Mouse (Mus musculus): Measurements from ENCODE around the gene Fgf13. TPM values are rescaled to one million over a fixed set of nuclear protein-coding genes. Genes with fewer than 3 reads are reported as not detected.

Gene Fgf13
- polyA plus RNA-seq, 1 experiment from 2014 or later = 33.0 TPM

GRCm38 (mm10) chrX:59172200-59172599 lies 395.7 kb downstream of the Fgf13 start:
- WGBS = 0% methylated on average over 1 of the region's 1 CpGs
- Histone ChIP-seq H3K4me3 (ENCODE audit: low read depth, low read length) (no peak overlapping the region), H3K27me3 (replicated peaks; ENCODE audit: control insufficient read depth, insufficient read depth, low read length) (no peaks in the 10 kb centered on the region), H3K9ac (ENCODE audit: low read depth, low read length) (no peak overlapping the region), H3K27ac (replicated peaks; ENCODE audit: low read depth, low read length) (no peak overlapping the region), H3K4me1 (ENCODE audit: control insufficient read depth, insufficient read depth, low read length) (no peaks in the 10 kb centered on the region), H3K36me3 (ENCODE audit: control insufficient read depth, insufficient read depth, low read length) (no peaks in the 10 kb centered on the region), H3K9me3 (ENCODE audit: control insufficient read depth, low read length) (no peaks in the 10 kb centered on the region), H3K4me2 (ENCODE audit: low read depth, low read length) (no peak overlapping the region)
- DNase-seq (ENCODE audit: low spot score) (peak; percentile 2), ATAC-seq (ENCODE audit: low read depth) (no peak)

GRCm38 (mm10) chrX:59166763-59167162 lies 401.1 kb downstream of the Fgf13 start:
- Histone ChIP-seq H3K36me3 (ENCODE audit: control insufficient read depth, insufficient read depth, low read length) (no peaks in the 10 kb centered on the region), H3K9me3 (ENCODE audit: control insufficient read depth, low read length) (no peaks in the 10 kb centered on the region), H3K4me3 (ENCODE audit: low read depth, low read length) (no peak overlapping the region), H3K27me3 (replicated peaks; ENCODE audit: control insufficient read depth, insufficient read depth, low read length) (no peaks in the 10 kb centered on the region), H3K4me2 (ENCODE audit: low read depth, low read length) (no peak overlapping the region), H3K9ac (ENCODE audit: low read depth, low read length) (no peak overlapping the region), H3K27ac (replicated peaks; ENCODE audit: low read depth, low read length) (no peak overlapping the region), H3K4me1 (ENCODE audit: control insufficient read depth, insufficient read depth, low read length) (no peaks in the 10 kb centered on the region)
- no peak for ATAC-seq (ENCODE audit: low read depth)
- WGBS = 79% methylated on average over 2 of the region's 2 CpGs
- no peak for DNase-seq (ENCODE audit: low spot score)

GRCm38 (mm10) chrX:59141947-59142346 lies 425.9 kb downstream of the Fgf13 start:
- 50% methylated on average over 2 of the region's 2 CpGs for WGBS
- Histone ChIP-seq H3K4me2 (ENCODE audit: low read depth, low read length) (no peak overlapping the region), H3K9ac (ENCODE audit: low read depth, low read length) (no peak overlapping the region), H3K4me3 (ENCODE audit: low read depth, low read length) (no peak overlapping the region), H3K27ac (replicated peaks; ENCODE audit: low read depth, low read length) (no peak overlapping the region), H3K27me3 (replicated peaks; ENCODE audit: control insufficient read depth, insufficient read depth, low read length) (no peaks in the 10 kb centered on the region), H3K4me1 (ENCODE audit: control insufficient read depth, insufficient read depth, low read length) (no peaks in the 10 kb centered on the region), H3K36me3 (ENCODE audit: control insufficient read depth, insufficient read depth, low read length) (no peaks in the 10 kb centered on the region), H3K9me3 (ENCODE audit: control insufficient read depth, low read length) (no peaks in the 10 kb centered on the region)
- ATAC-seq (ENCODE audit: low read depth) (no peak), DNase-seq (ENCODE audit: low spot score) (no peak)

- peak overlapping the region; percentile 53 for H3K4me3 ChIP-seq (ENCODE audit: low read depth, low read length)
- H3K4me2 ChIP-seq (ENCODE audit: low read depth, low read length) = peak overlapping the region; percentile 64
- H3K9ac ChIP-seq (ENCODE audit: low read depth, low read length) = 0 out of 2 replicates have a peak overlapping the region, but pooled peaks have one; percentile 60
- no peak overlapping the region for H3K27ac ChIP-seq (replicated peaks; ENCODE audit: low read depth, low read length)
- no peaks in the 10 kb centered on the region for H3K9me3 ChIP-seq (ENCODE audit: control insufficient read depth, low read length)
- H3K4me1 ChIP-seq (ENCODE audit: control insufficient read depth, insufficient read depth, low read length) = no peaks in the 10 kb centered on the region
- ATAC-seq (ENCODE audit: low read depth) (peak; percentile 90), DNase-seq (ENCODE audit: low spot score) (peak; percentile 75)
- H3K36me3 ChIP-seq (ENCODE audit: control insufficient read depth, insufficient read depth, low read length) = no peaks in the 10 kb centered on the region
- 0 out of 2 replicates have a peak, but pooled peaks cover 7% of the 10 kb centered on the region for H3K27me3 ChIP-seq (replicated peaks; ENCODE audit: control insufficient read depth, insufficient read depth, low read length)
- WGBS = 15% methylated on average over 4 of the region's 8 CpGs
These were observed 432.9 kb downstream of the Fgf13 start for GRCm38 (mm10) chrX:59134928-59135361.

GRCm38 (mm10) chrX:59134166-59134861 lies 433.6 kb downstream of the Fgf13 start:
- H3K4me2 ChIP-seq (ENCODE audit: low read depth, low read length) = peak overlapping the region; percentile 64
- H3K4me1 ChIP-seq (ENCODE audit: control insufficient read depth, insufficient read depth, low read length) = no peaks in the 10 kb centered on the region
- peak overlapping the region; percentile 53 for H3K4me3 ChIP-seq (ENCODE audit: low read depth, low read length)
- H3K9me3 ChIP-seq (ENCODE audit: control insufficient read depth, low read length) = no peaks in the 10 kb centered on the region
- ATAC-seq (ENCODE audit: low read depth) = peak; percentile 80
- peak overlapping the region; percentile 60 for H3K9ac ChIP-seq (ENCODE audit: low read depth, low read length)
- DNase-seq (ENCODE audit: low spot score) = peak; percentile 19
- H3K27me3 ChIP-seq (replicated peaks; ENCODE audit: control insufficient read depth, insufficient read depth, low read length) = 0 out of 2 replicates have a peak, but pooled peaks cover 7% of the 10 kb centered on the region
- no peak overlapping the region for H3K27ac ChIP-seq (replicated peaks; ENCODE audit: low read depth, low read length)
- H3K36me3 ChIP-seq (ENCODE audit: control insufficient read depth, insufficient read depth, low read length) = no peaks in the 10 kb centered on the region
- 43% methylated on average over 12 of the region's 75 CpGs for WGBS

DNA sequence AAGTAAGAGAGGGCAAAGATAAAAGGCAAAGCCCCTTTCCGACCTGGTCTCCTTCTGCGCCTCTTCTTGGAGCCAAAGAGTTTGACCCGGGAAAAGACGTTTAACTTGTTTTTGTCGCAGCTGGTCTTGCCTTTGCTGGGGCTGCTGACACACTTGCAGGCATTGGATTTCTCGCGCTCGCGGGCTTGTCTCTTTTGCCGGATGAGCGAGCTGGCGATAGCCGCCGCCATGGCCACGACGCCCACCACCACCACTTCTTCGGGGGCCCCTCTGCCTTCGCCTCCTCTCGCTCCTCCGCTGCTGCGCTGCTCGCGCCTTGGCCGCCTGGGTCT lies 434.1 kb downstream of the Fgf13 start:
- DNase-seq (ENCODE audit: low spot score) = peak; percentile 24
- 30% methylated on average over 23 of the region's 24 CpGs for WGBS
- Histone ChIP-seq H3K4me3 (ENCODE audit: low read depth, low read length) (peak overlapping the region; percentile 53), H3K4me2 (ENCODE audit: low read depth, low read length) (peak overlapping the region; percentile 64), H3K9ac (ENCODE audit: low read depth, low read length) (peak overlapping the region; percentile 60), H3K9me3 (ENCODE audit: control insufficient read depth, low read length) (no peaks in the 10 kb centered on the region), H3K27me3 (replicated peaks; ENCODE audit: control insufficient read depth, insufficient read depth, low read length) (0 out of 2 replicates have a peak, but pooled peaks cover 7% of the 10 kb centered on the region), H3K36me3 (ENCODE audit: control insufficient read depth, insufficient read depth, low read length) (no peaks in the 10 kb centered on the region), H3K27ac (replicated peaks; ENCODE audit: low read depth, low read length) (no peak overlapping the region), H3K4me1 (ENCODE audit: control insufficient read depth, insufficient read depth, low read length) (no peaks in the 10 kb centered on the region)
- no peak for ATAC-seq (ENCODE audit: low read depth)

- Histone ChIP-seq H3K9me3 (ENCODE audit: control insufficient read depth, low read length) (no peaks in the 10 kb centered on the region), H3K4me1 (ENCODE audit: control insufficient read depth, insufficient read depth, low read length) (no peaks in the 10 kb centered on the region), H3K27ac (replicated peaks; ENCODE audit: low read depth, low read length) (no peak overlapping the region), H3K27me3 (replicated peaks; ENCODE audit: control insufficient read depth, insufficient read depth, low read length) (0 out of 2 replicates have a peak, but pooled peaks cover 7% of the 10 kb centered on the region), H3K4me2 (ENCODE audit: low read depth, low read length) (peak overlapping the region; percentile 64), H3K4me3 (ENCODE audit: low read depth, low read length) (peak overlapping the region; percentile 53), H3K9ac (ENCODE audit: low read depth, low read length) (peak overlapping the region; percentile 60; the same call in 1 of the 2 replicates), H3K36me3 (ENCODE audit: control insufficient read depth, insufficient read depth, low read length) (no peaks in the 10 kb centered on the region)
- 0 out of 2 replicates have a peak, but pooled peaks have one; percentile 17 for ATAC-seq (ENCODE audit: low read depth)
- peak; percentile 3 for DNase-seq (ENCODE audit: low spot score)
- WGBS = 15% methylated on average over 10 of the region's 10 CpGs
These were observed 434.5 kb downstream of the Fgf13 start for GRCm38 (mm10) chrX:59133416-59133815.

DNA sequence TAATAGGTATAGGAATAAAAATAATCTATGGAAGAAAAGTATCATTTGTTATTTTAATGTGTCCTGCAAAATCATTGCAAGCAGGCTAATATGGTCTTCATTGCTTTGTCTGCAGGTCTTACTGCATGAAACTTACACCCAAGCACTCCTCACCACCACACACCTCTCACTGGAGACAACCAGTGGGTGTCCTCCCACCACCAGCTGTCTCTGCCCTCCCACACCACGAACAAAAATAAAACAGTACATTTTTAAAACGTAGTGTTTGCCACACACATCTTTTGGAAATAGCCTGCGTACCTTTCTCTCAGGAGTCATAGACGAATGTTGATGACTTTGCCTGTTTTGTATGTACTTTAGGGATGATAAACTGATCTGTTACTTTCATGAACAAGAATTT lies 441.2 kb downstream of the Fgf13 start:
- no peaks in the 10 kb centered on the region for H3K4me1 ChIP-seq (ENCODE audit: control insufficient read depth, insufficient read depth, low read length)
- no peaks in the 10 kb centered on the region for H3K36me3 ChIP-seq (ENCODE audit: control insufficient read depth, insufficient read depth, low read length)
- WGBS = 67% methylated on average over 4 of the region's 4 CpGs
- DNase-seq (ENCODE audit: low spot score) = no peak
- no peaks in the 10 kb centered on the region for H3K9me3 ChIP-seq (ENCODE audit: control insufficient read depth, low read length)
- H3K27me3 ChIP-seq (replicated peaks; ENCODE audit: control insufficient read depth, insufficient read depth, low read length) = no peaks in the 10 kb centered on the region
- no peak overlapping the region for H3K9ac ChIP-seq (ENCODE audit: low read depth, low read length)
- no peak overlapping the region for H3K4me2 ChIP-seq (ENCODE audit: low read depth, low read length)
- no peak overlapping the region for H3K4me3 ChIP-seq (ENCODE audit: low read depth, low read length)
- no peak for ATAC-seq (ENCODE audit: low read depth)
- no peak overlapping the region for H3K27ac ChIP-seq (replicated peaks; ENCODE audit: low read depth, low read length)

GRCm38 (mm10) chrX:59113187-59113586 lies 454.7 kb downstream of the Fgf13 start:
- no peaks in the 10 kb centered on the region for H3K36me3 ChIP-seq (ENCODE audit: control insufficient read depth, insufficient read depth, low read length)
- no peak overlapping the region for H3K9ac ChIP-seq (ENCODE audit: low read depth, low read length)
- no peak overlapping the region for H3K27ac ChIP-seq (replicated peaks; ENCODE audit: low read depth, low read length)
- ATAC-seq (ENCODE audit: low read depth) (no peak), DNase-seq (ENCODE audit: low spot score) (peak; percentile 0)
- H3K4me2 ChIP-seq (ENCODE audit: low read depth, low read length) = no peak overlapping the region
- H3K9me3 ChIP-seq (ENCODE audit: control insufficient read depth, low read length) = no peaks in the 10 kb centered on the region
- no peak overlapping the region for H3K4me3 ChIP-seq (ENCODE audit: low read depth, low read length)
- no peaks in the 10 kb centered on the region for H3K4me1 ChIP-seq (ENCODE audit: control insufficient read depth, insufficient read depth, low read length)
- H3K27me3 ChIP-seq (replicated peaks; ENCODE audit: control insufficient read depth, insufficient read depth, low read length) = no peaks in the 10 kb centered on the region; the same call in 1 of the 2 replicates
